Mouse (Mus musculus): ENCODE measurements at regions not wholly inside any gene's neighbourhood (a gene's known extent, or its start where the extent isn't known, plus 50 kb on each side); places are given as distances from the start of the nearest gene placed in this dataset.

DNA sequence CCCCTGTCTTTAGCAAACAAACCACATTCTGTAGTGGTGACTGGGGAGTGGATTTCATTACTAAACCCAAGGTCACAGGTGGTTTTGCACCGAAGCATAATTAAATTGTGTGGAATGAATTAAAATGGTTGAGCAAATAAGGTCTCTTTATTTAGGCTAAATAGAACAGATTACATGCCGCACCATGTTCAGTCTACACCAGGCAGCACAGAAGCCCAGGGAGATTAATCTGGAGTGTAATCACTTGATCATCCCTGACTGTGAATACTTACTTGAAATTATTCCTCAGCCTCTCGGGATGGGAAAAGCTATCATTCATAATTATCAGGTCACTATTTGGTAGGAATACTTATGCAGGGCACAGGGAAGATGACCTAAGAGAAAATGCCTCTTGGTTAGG, 1293.3 kb upstream of the Sel1l start:
- no peak for ATAC-seq (replicated peaks; ENCODE audit: insufficient number of reproducible peaks, insufficient read depth, low FRiP score, low read depth)
- H3K4me3 ChIP-seq: no peak overlapping the region
- no peaks in the 10 kb centered on the region for H3K9me3 ChIP-seq (replicated peaks)
- WGBS: 69% methylated on average over 3 of the region's 3 CpGs
- H3K4me1 ChIP-seq (replicated peaks): no peaks in the 10 kb centered on the region
- no peaks in the 10 kb centered on the region for H3K27me3 ChIP-seq
- H3K4me2 ChIP-seq: no peak overlapping the region
- H3K36me3 ChIP-seq: no peaks in the 10 kb centered on the region
- no peak overlapping the region for H3K27ac ChIP-seq
- no peak overlapping the region for H3K9ac ChIP-seq

- H3K9me3 ChIP-seq (replicated peaks): no peaks in the 10 kb centered on the region
- H3K4me1 ChIP-seq (replicated peaks): no peaks in the 10 kb centered on the region
- H3K27ac ChIP-seq: no peak overlapping the region
- ATAC-seq (replicated peaks; ENCODE audit: insufficient number of reproducible peaks, insufficient read depth, low FRiP score, low read depth): no peak
- H3K4me3 ChIP-seq: no peak overlapping the region
- no peak overlapping the region for H3K4me2 ChIP-seq
- H3K36me3 ChIP-seq: no peaks in the 10 kb centered on the region
- H3K9ac ChIP-seq: no peak overlapping the region
- 84% methylated on average over 5 of the region's 5 CpGs for WGBS
- no peaks in the 10 kb centered on the region for H3K27me3 ChIP-seq
Observed at GRCm38 (mm10) chr12:93136395-93136794, 1287.4 kb upstream of the Sel1l start.

GRCm38 (mm10) chr12:93122216-93122615, 1273.3 kb upstream of the Sel1l start:
- Histone ChIP-seq H3K9me3 (replicated peaks) (no peaks in the 10 kb centered on the region), H3K27me3 (no peaks in the 10 kb centered on the region), H3K9ac (no peak overlapping the region), H3K4me2 (no peak overlapping the region), H3K4me1 (replicated peaks) (no peaks in the 10 kb centered on the region), H3K27ac (no peak overlapping the region), H3K4me3 (no peak overlapping the region), H3K36me3 (no peaks in the 10 kb centered on the region)
- ATAC-seq (replicated peaks; ENCODE audit: insufficient number of reproducible peaks, insufficient read depth, low FRiP score, low read depth): no peak
- 85% methylated on average over 2 of the region's 2 CpGs for WGBS

- WGBS: 58% methylated on average over 5 of the region's 5 CpGs
- Histone ChIP-seq H3K4me2 (no peak overlapping the region), H3K9me3 (replicated peaks) (no peaks in the 10 kb centered on the region), H3K4me3 (no peak overlapping the region), H3K36me3 (no peaks in the 10 kb centered on the region), H3K27me3 (no peaks in the 10 kb centered on the region), H3K4me1 (replicated peaks) (no peaks in the 10 kb centered on the region), H3K9ac (no peak overlapping the region), H3K27ac (no peak overlapping the region)
- no peak; the same call in 1 of the 2 replicates for ATAC-seq (replicated peaks; ENCODE audit: insufficient number of reproducible peaks, insufficient read depth, low FRiP score, low read depth)
Observed at GRCm38 (mm10) chr12:93088031-93088790, 1239.3 kb upstream of the Sel1l start.

- H3K4me3 ChIP-seq: no peak overlapping the region
- H3K9ac ChIP-seq: no peak overlapping the region
- 69% methylated on average over 1 of the region's 1 CpGs for WGBS
- H3K4me2 ChIP-seq: no peak overlapping the region
- H3K36me3 ChIP-seq: no peaks in the 10 kb centered on the region
- no peaks in the 10 kb centered on the region for H3K27me3 ChIP-seq
- H3K9me3 ChIP-seq (replicated peaks): no peaks in the 10 kb centered on the region
- H3K27ac ChIP-seq: no peak overlapping the region
- H3K4me1 ChIP-seq (replicated peaks): no peaks in the 10 kb centered on the region
- no peak for ATAC-seq (replicated peaks; ENCODE audit: insufficient number of reproducible peaks, insufficient read depth, low FRiP score, low read depth)
Observed at GRCm38 (mm10) chr12:93063864-93064263, 1214.9 kb upstream of the Sel1l start.

DNA sequence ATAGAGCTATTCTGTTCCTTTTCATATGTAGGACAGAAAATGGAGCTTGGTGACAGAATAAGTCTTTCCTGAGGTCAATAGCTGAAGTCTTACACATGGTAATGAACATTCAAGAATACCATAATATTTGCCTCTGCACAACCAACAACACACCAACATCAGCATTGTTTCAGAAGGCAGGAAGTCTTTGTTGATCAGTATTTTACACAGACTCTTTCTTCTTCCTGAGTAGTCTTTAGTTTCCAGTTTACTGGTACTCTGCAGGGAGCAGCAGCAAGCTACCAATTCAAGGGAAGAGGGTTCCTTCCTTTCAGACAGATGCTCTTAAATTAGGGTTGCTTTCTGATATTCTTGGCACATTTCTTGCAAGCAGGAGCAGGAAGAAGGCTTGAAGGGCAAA, 1170.7 kb upstream of the Sel1l start:
- no peak for ATAC-seq (replicated peaks; ENCODE audit: insufficient number of reproducible peaks, insufficient read depth, low FRiP score, low read depth)
- Histone ChIP-seq H3K9ac (no peak overlapping the region), H3K27me3 (no peaks in the 10 kb centered on the region), H3K4me2 (no peak overlapping the region), H3K4me1 (replicated peaks) (no peaks in the 10 kb centered on the region), H3K36me3 (no peaks in the 10 kb centered on the region), H3K9me3 (replicated peaks) (no peaks in the 10 kb centered on the region), H3K4me3 (no peak overlapping the region), H3K27ac (no peak overlapping the region)

- Histone ChIP-seq H3K4me3 (no peak overlapping the region), H3K4me1 (replicated peaks) (no peaks in the 10 kb centered on the region), H3K9ac (no peak overlapping the region), H3K27ac (no peak overlapping the region), H3K36me3 (no peaks in the 10 kb centered on the region), H3K4me2 (no peak overlapping the region), H3K27me3 (no peaks in the 10 kb centered on the region), H3K9me3 (replicated peaks) (no peaks in the 10 kb centered on the region)
- no peak for ATAC-seq (replicated peaks; ENCODE audit: insufficient number of reproducible peaks, insufficient read depth, low FRiP score, low read depth)
Observed at GRCm38 (mm10) chr12:93011583-93011982, 1162.6 kb upstream of the Sel1l start.

DNA sequence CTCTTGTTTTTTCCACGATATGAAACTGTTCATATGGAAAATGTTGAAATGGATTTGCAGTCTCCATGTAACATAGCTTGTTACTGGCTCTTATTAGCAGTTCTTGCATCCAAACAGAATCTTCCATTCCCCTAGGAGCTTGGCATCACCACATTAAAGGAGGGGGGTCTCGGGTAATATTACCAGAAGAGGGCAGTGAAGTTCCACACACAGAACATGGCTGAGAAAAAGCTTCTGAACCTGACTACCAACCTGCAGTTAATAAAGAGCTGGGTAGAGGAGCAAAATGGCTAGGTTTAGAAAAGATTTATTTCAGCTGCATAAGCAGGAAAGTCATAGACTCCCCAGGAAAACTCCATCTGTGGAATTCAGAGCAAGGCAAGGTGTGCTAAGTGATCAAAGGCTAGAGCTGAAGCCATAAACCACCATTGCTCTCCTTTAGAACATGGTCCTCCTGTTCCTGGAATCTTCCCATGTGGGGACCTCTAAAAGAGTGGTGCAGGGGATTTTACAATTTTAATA, 1157.9 kb upstream of the Sel1l start:
- Histone ChIP-seq H3K27me3 (no peaks in the 10 kb centered on the region), H3K9ac (no peak overlapping the region), H3K27ac (no peak overlapping the region), H3K9me3 (replicated peaks) (no peaks in the 10 kb centered on the region), H3K4me1 (replicated peaks) (no peaks in the 10 kb centered on the region), H3K4me2 (no peak overlapping the region), H3K36me3 (no peaks in the 10 kb centered on the region), H3K4me3 (no peak overlapping the region)
- WGBS: 33% methylated on average over 2 of the region's 2 CpGs
- ATAC-seq (replicated peaks; ENCODE audit: insufficient number of reproducible peaks, insufficient read depth, low FRiP score, low read depth): no peak

DNA sequence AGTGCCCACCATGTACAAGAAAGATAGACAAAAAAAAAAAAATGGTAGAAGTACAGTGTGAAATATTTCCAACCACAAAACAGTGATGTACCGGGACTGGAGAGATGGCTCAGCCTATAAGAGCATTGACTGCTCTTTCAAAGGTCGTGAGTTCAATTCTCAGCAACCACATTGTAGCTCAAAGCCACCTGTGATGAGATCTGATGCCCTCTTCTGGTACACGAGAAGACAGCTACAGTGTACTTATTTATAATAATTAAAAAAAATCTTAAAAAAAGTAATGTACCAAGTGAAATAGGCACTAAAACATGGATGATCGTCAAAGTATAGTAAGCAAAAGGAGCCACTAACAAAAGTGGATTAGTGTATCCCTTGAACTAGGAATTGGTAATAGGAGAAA, 1154.2 kb upstream of the Sel1l start:
- H3K9ac ChIP-seq: no peak overlapping the region
- no peak for ATAC-seq (replicated peaks; ENCODE audit: insufficient number of reproducible peaks, insufficient read depth, low FRiP score, low read depth)
- no peak overlapping the region for H3K27ac ChIP-seq
- H3K4me2 ChIP-seq: no peak overlapping the region
- H3K27me3 ChIP-seq: no peaks in the 10 kb centered on the region
- H3K4me3 ChIP-seq: no peak overlapping the region
- WGBS: 76% methylated on average over 4 of the region's 4 CpGs
- no peaks in the 10 kb centered on the region for H3K9me3 ChIP-seq (replicated peaks)
- H3K36me3 ChIP-seq: no peaks in the 10 kb centered on the region
- no peaks in the 10 kb centered on the region for H3K4me1 ChIP-seq (replicated peaks)

GRCm38 (mm10) chr12:92975698-92976097, 1126.7 kb upstream of the Sel1l start:
- Histone ChIP-seq H3K27me3 (no peaks in the 10 kb centered on the region), H3K4me2 (no peak overlapping the region), H3K27ac (no peak overlapping the region), H3K36me3 (no peaks in the 10 kb centered on the region), H3K9ac (no peak overlapping the region), H3K4me3 (no peak overlapping the region), H3K9me3 (replicated peaks) (no peaks in the 10 kb centered on the region), H3K4me1 (replicated peaks) (no peaks in the 10 kb centered on the region)
- no peak for ATAC-seq (replicated peaks; ENCODE audit: insufficient number of reproducible peaks, insufficient read depth, low FRiP score, low read depth)
- 81% methylated on average over 3 of the region's 3 CpGs for WGBS

GRCm38 (mm10) chr12:92944352-92944751, 1095.4 kb upstream of the Sel1l start:
- no peaks in the 10 kb centered on the region for H3K4me1 ChIP-seq (replicated peaks)
- no peaks in the 10 kb centered on the region for H3K36me3 ChIP-seq
- ATAC-seq (replicated peaks; ENCODE audit: insufficient number of reproducible peaks, insufficient read depth, low FRiP score, low read depth): no peak
- no peaks in the 10 kb centered on the region for H3K9me3 ChIP-seq (replicated peaks)
- H3K4me2 ChIP-seq: no peak overlapping the region
- 79% methylated on average over 3 of the region's 3 CpGs for WGBS
- H3K4me3 ChIP-seq: no peak overlapping the region
- H3K27me3 ChIP-seq: no peaks in the 10 kb centered on the region
- no peak overlapping the region for H3K9ac ChIP-seq
- H3K27ac ChIP-seq: no peak overlapping the region

DNA sequence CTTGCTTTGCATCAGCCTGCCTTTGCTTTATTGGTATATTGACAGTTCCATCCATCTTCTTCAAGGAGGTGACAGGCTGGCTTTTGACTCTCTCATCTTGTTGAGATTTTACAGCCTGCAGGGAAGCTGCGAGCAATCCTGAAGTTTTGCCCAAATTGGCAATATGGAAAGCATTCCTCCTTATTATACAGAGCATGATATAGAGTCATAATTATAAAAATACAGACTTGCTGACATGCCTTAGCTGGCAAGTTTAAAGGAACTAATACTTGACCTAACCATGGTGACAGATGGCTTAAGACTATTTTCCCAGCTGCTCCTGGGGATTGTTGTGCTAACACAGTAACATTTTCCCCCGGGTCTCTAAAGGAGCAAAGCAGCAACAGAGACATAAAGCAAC, 1078.6 kb upstream of the Sel1l start:
- whole genome bisulfite sequencing: 42% methylated on average over 2 of the region's 2 CpGs
- no peaks in the 10 kb centered on the region for H3K36me3 ChIP-seq
- no peak overlapping the region for H3K9ac ChIP-seq
- no peaks in the 10 kb centered on the region for H3K4me1 ChIP-seq (replicated peaks)
- H3K4me2 ChIP-seq: no peak overlapping the region
- H3K27ac ChIP-seq: no peak overlapping the region
- no peak for ATAC-seq (replicated peaks; ENCODE audit: insufficient number of reproducible peaks, insufficient read depth, low FRiP score, low read depth)
- H3K4me3 ChIP-seq: no peak overlapping the region
- H3K27me3 ChIP-seq: no peaks in the 10 kb centered on the region
- no peaks in the 10 kb centered on the region for H3K9me3 ChIP-seq (replicated peaks)
